Mouse (Mus musculus): Measurements from ENCODE around the gene Tnrc6b. TPM values are rescaled to one million over a fixed set of nuclear protein-coding genes. Genes with fewer than 3 reads are reported as not detected.

Tnrc6b gene
- polyA plus RNA-seq, 1 experiment from 2014 or later: 15.4 TPM

DNA sequence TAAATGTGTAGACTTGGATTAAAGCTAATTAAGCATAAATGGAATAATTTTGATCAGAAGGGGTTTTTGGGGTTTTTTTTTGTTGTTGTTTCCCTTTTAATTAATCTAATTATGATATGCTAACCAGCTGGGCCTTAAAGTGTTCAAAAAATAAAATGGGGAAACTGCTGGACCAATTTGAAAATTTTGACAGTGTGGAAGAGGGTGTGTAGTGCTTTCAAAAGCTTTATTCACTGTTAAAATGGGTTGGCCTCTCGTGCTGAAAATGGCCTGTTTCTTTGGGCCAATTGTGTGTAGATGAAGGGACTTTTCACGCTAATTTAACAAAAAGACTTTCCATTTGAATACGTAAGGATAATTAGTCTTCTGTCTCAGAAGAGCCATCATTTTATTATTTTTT is 89.1 kb downstream of the Tnrc6b start:
- WGBS: 34% methylated on average over 3 of the region's 3 CpGs
- H3K27me3 ChIP-seq (ENCODE audit: control insufficient read depth, insufficient read depth, low read length): no peaks in the 10 kb centered on the region
- H3K9ac ChIP-seq (ENCODE audit: low read length): peak overlapping the region; percentile 93
- peak overlapping the region; percentile 62 for H3K4me2 ChIP-seq (ENCODE audit: low read length)
- peak overlapping the region in 1 of 2 experiments; percentile 69; a peak in 3 of 4 replicates for H3K4me3 ChIP-seq (ENCODE audit: control insufficient read depth in 1 of 2, insufficient read depth in 1 of 2, low read depth in 1 of 2, low read length in 2 of 2)
- ATAC-seq (ENCODE audit: insufficient number of reproducible peaks, insufficient read depth, low FRiP score, low read depth): no peak
- no peaks in the 10 kb centered on the region for H3K36me3 ChIP-seq (ENCODE audit: control insufficient read depth, insufficient read depth, low read length)
- peaks cover 8 to 45% of the 10 kb centered on the region in 2 experiments for H3K4me1 ChIP-seq (ENCODE audit: control insufficient read depth in 2 of 2, insufficient read depth in 2 of 2, low read length in 2 of 2)
- 0 out of 4 replicates have a peak overlapping the region, but pooled peaks of 1 of the 2 experiments have one; percentile 58 for H3K27ac ChIP-seq (replicated peaks in 1 of 2; ENCODE audit: control insufficient read depth in 1 of 2, insufficient read depth in 1 of 2, low read depth in 2 of 2, low read length in 2 of 2)
- H3K9me3 ChIP-seq (ENCODE audit: control insufficient read depth, low read length): no peaks in the 10 kb centered on the region

DNA sequence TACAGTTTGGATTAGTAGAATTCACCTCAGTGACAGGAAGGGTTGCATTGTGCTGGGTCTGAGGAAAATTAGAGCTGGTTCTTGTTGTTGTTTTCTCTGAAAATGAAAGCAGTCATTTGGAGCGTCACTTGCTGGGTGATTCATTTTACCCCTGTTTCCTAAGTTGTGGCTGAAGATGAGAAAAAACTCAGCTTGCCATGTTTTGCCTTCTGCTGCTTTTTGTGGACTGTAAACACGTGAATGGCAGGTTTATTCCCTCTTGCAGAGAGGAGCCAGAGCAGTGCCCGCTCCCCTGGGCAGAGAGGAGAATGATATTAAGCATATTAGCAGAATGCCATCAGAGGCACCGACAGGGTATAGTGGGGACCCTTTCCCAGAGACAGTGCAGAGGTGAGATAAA is 89.7 kb downstream of the Tnrc6b start:
- H3K4me3 ChIP-seq (ENCODE audit: control insufficient read depth in 1 of 2, insufficient read depth in 1 of 2, low read depth in 1 of 2, low read length in 2 of 2): peak overlapping the region; percentile 28 to 69
- H3K27me3 ChIP-seq (ENCODE audit: control insufficient read depth, insufficient read depth, low read length): no peaks in the 10 kb centered on the region
- ATAC-seq (ENCODE audit: insufficient number of reproducible peaks, insufficient read depth, low FRiP score, low read depth): no peak
- WGBS: 17% methylated on average over 4 of the region's 4 CpGs
- H3K4me1 ChIP-seq (ENCODE audit: control insufficient read depth in 2 of 2, insufficient read depth in 2 of 2, low read length in 2 of 2): peaks cover 8 to 45% of the 10 kb centered on the region in 2 experiments
- H3K9me3 ChIP-seq (ENCODE audit: control insufficient read depth, low read length): no peaks in the 10 kb centered on the region
- H3K9ac ChIP-seq (ENCODE audit: low read length): peak overlapping the region; percentile 93
- no peaks in the 10 kb centered on the region for H3K36me3 ChIP-seq (ENCODE audit: control insufficient read depth, insufficient read depth, low read length)
- H3K27ac ChIP-seq (replicated peaks in 1 of 2; ENCODE audit: control insufficient read depth in 1 of 2, insufficient read depth in 1 of 2, low read depth in 2 of 2, low read length in 2 of 2): peak overlapping the region in 1 of 2 experiments; percentile 58; a peak in 3 of 4 replicates
- peak overlapping the region; percentile 62 for H3K4me2 ChIP-seq (ENCODE audit: low read length)

DNA sequence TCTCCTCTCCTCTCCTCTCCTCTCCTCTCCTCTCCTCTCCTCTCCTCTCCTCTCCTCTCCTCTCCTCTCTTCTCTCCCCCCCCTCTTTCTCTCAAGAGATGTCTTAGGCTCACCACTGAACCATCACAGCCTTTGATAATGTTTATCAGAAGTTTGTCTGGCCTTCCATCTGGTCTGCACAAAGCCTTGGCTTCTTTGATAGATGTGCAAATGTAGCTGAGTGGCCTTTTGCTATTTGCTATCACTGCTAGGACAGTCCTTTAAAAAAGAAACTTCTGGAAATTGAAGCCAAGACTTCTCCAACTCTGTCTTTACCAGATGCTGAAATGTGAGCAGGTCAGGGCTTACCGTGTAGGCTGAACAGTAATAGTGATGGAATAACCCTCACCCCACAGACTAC is 90.5 kb downstream of the Tnrc6b start:
- H3K4me1 ChIP-seq (ENCODE audit: control insufficient read depth in 2 of 2, insufficient read depth in 2 of 2, low read length in 2 of 2): peaks cover 8 to 52% of the 10 kb centered on the region in 2 experiments

DNA sequence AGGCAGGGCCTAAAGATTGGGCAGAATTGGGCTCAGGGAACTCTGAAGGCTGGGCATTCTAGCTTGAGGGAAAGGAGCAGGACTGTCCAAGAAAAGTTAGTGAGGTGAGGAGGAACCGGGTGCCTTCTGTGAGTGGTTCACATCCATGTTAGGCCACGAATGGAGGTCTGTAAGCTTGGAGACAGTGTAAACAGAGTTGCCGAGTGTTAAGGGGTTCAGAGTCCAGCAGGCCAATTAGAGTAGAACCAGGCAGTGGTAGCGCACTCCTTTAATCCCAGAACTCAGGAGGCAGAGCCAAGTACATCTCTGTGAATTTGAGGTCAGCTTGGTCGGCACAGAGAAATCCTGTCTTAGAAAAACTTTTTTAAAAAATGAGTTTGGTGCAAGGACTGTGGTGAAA is 96.0 kb downstream of the Tnrc6b start:
- no peaks in the 10 kb centered on the region for H3K27me3 ChIP-seq (ENCODE audit: control insufficient read depth, insufficient read depth, low read length)
- ATAC-seq (ENCODE audit: insufficient number of reproducible peaks, insufficient read depth, low FRiP score, low read depth): no peak
- WGBS: 53% methylated on average over 5 of the region's 5 CpGs
- H3K4me2 ChIP-seq (ENCODE audit: low read length): no peak overlapping the region
- no peaks in the 10 kb centered on the region for H3K9me3 ChIP-seq (ENCODE audit: control insufficient read depth, low read length)
- H3K4me3 ChIP-seq (ENCODE audit: control insufficient read depth in 1 of 2, insufficient read depth in 1 of 2, low read depth in 1 of 2, low read length in 2 of 2): no peak overlapping the region
- peak overlapping the region; percentile 16 to 27; a peak in 1 of 4 replicates for H3K27ac ChIP-seq (replicated peaks in 1 of 2; ENCODE audit: control insufficient read depth in 1 of 2, insufficient read depth in 1 of 2, low read depth in 2 of 2, low read length in 2 of 2)
- no peaks in the 10 kb centered on the region for H3K36me3 ChIP-seq (ENCODE audit: control insufficient read depth, insufficient read depth, low read length)
- H3K9ac ChIP-seq (ENCODE audit: low read length): no peak overlapping the region
- H3K4me1 ChIP-seq (ENCODE audit: control insufficient read depth in 2 of 2, insufficient read depth in 2 of 2, low read length in 2 of 2): peaks cover 9 to 38% of the 10 kb centered on the region in 2 experiments

More for the DNA sequence above, 90.5 kb downstream of the Tnrc6b start:
- no peak for ATAC-seq (ENCODE audit: insufficient number of reproducible peaks, insufficient read depth, low FRiP score, low read depth)
- Histone ChIP-seq H3K27ac (replicated peaks in 1 of 2; ENCODE audit: control insufficient read depth in 1 of 2, insufficient read depth in 1 of 2, low read depth in 2 of 2, low read length in 2 of 2) (no peak overlapping the region), H3K9ac (ENCODE audit: low read length) (no peak overlapping the region), H3K27me3 (ENCODE audit: control insufficient read depth, insufficient read depth, low read length) (no peaks in the 10 kb centered on the region), H3K36me3 (ENCODE audit: control insufficient read depth, insufficient read depth, low read length) (no peaks in the 10 kb centered on the region), H3K9me3 (ENCODE audit: control insufficient read depth, low read length) (no peaks in the 10 kb centered on the region), H3K4me2 (ENCODE audit: low read length) (no peak overlapping the region), H3K4me3 (ENCODE audit: control insufficient read depth in 1 of 2, insufficient read depth in 1 of 2, low read depth in 1 of 2, low read length in 2 of 2) (no peak overlapping the region)
- WGBS: 38% methylated on average over 1 of the region's 1 CpGs

DNA sequence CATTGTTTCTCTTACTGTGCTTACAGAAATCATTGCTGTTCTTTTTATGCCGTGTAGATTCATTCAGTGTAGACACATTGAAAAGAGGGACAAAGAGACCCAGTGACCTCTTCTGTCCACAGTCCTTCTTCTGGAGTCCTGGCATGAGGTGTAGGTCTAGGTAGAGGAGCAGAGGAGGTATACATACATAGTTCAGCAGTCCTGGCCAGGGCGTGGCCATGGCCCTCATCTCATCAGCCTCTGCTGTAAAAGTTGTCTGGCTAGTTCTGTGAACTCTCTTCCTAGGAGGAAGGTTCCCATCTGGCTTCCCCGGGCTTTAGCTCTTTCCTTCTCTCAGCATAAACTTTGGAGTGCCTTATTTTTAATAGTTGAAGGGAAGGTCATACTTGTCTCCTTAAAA is 99.1 kb downstream of the Tnrc6b start:
- H3K4me3 ChIP-seq (ENCODE audit: control insufficient read depth in 1 of 2, insufficient read depth in 1 of 2, low read depth in 1 of 2, low read length in 2 of 2): no peak overlapping the region
- no peak overlapping the region for H3K9ac ChIP-seq (ENCODE audit: low read length)
- H3K4me1 ChIP-seq (ENCODE audit: control insufficient read depth in 2 of 2, insufficient read depth in 2 of 2, low read length in 2 of 2): peaks cover 9 to 41% of the 10 kb centered on the region in 2 experiments
- H3K9me3 ChIP-seq (ENCODE audit: control insufficient read depth, low read length): no peaks in the 10 kb centered on the region
- H3K27me3 ChIP-seq (ENCODE audit: control insufficient read depth, insufficient read depth, low read length): no peaks in the 10 kb centered on the region
- no peaks in the 10 kb centered on the region for H3K36me3 ChIP-seq (ENCODE audit: control insufficient read depth, insufficient read depth, low read length)
- 81% methylated on average over 3 of the region's 3 CpGs for WGBS
- no peak overlapping the region for H3K4me2 ChIP-seq (ENCODE audit: low read length)
- H3K27ac ChIP-seq (replicated peaks in 1 of 2; ENCODE audit: control insufficient read depth in 1 of 2, insufficient read depth in 1 of 2, low read depth in 2 of 2, low read length in 2 of 2): no peak overlapping the region
- no peak for ATAC-seq (ENCODE audit: insufficient number of reproducible peaks, insufficient read depth, low FRiP score, low read depth)

DNA sequence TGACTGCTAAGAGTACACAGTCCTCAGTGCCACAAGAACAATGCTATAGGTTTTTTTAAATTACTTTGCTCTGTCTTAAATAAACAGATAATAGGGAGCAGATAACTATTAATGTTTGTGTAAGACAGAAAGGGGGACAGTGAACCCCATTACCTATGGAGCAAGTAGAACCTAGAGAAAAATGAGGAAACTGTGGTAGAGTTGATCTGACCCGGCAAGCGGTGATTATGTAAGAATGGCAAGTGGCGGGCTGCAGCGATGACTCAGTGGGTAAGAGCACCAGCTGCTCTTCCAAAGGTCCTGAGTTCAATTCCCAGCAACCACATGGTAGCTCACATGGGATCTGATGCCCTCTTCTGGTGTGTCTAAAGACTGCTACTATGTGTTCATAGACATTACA is 101.7 kb downstream of the Tnrc6b start:
- H3K4me1 ChIP-seq (ENCODE audit: control insufficient read depth in 2 of 2, insufficient read depth in 2 of 2, low read length in 2 of 2): peaks cover 3 to 26% of the 10 kb centered on the region in 2 experiments
- H3K4me2 ChIP-seq (ENCODE audit: low read length): no peak overlapping the region
- H3K9me3 ChIP-seq (ENCODE audit: control insufficient read depth, low read length): no peaks in the 10 kb centered on the region
- no peaks in the 10 kb centered on the region for H3K36me3 ChIP-seq (ENCODE audit: control insufficient read depth, insufficient read depth, low read length)
- H3K27ac ChIP-seq (replicated peaks in 1 of 2; ENCODE audit: control insufficient read depth in 1 of 2, insufficient read depth in 1 of 2, low read depth in 2 of 2, low read length in 2 of 2): no peak overlapping the region
- no peaks in the 10 kb centered on the region for H3K27me3 ChIP-seq (ENCODE audit: control insufficient read depth, insufficient read depth, low read length)
- H3K4me3 ChIP-seq (ENCODE audit: control insufficient read depth in 1 of 2, insufficient read depth in 1 of 2, low read depth in 1 of 2, low read length in 2 of 2): no peak overlapping the region
- WGBS: 85% methylated on average over 4 of the region's 4 CpGs
- H3K9ac ChIP-seq (ENCODE audit: low read length): no peak overlapping the region
- no peak for ATAC-seq (ENCODE audit: insufficient number of reproducible peaks, insufficient read depth, low FRiP score, low read depth)

DNA sequence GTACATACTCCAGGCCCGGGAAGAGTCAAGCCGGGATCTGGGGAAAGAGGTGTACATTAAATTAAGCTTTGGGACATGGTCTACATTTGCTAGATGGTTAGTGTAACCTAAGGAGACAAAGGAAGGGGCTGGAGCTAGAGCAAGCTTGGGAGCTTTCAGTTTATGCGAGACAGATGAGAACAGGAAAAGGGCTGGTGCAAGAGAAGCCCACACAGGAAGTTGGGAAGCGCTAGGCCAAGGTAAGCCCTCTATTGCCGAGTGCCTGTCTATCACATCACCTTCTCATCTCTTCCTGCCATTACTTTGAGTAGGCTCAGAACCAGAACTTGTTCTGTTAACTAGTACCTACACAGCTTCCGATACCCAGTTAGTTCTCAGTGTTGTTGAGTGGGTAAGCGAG is 103.7 kb downstream of the Tnrc6b start:
- H3K4me2 ChIP-seq (ENCODE audit: low read length): no peak overlapping the region
- H3K9ac ChIP-seq (ENCODE audit: low read length): no peak overlapping the region
- no peaks in the 10 kb centered on the region for H3K9me3 ChIP-seq (ENCODE audit: control insufficient read depth, low read length)
- H3K27me3 ChIP-seq (ENCODE audit: control insufficient read depth, insufficient read depth, low read length): no peaks in the 10 kb centered on the region
- 0 out of 4 replicates have a peak overlapping the region, but pooled peaks of 1 of the 2 experiments have one; percentile 2 for H3K27ac ChIP-seq (replicated peaks in 1 of 2; ENCODE audit: control insufficient read depth in 1 of 2, insufficient read depth in 1 of 2, low read depth in 2 of 2, low read length in 2 of 2)
- 52% methylated on average over 7 of the region's 7 CpGs for WGBS
- H3K4me3 ChIP-seq (ENCODE audit: control insufficient read depth in 1 of 2, insufficient read depth in 1 of 2, low read depth in 1 of 2, low read length in 2 of 2): no peak overlapping the region
- no peak for ATAC-seq (ENCODE audit: insufficient number of reproducible peaks, insufficient read depth, low FRiP score, low read depth)
- H3K36me3 ChIP-seq (ENCODE audit: control insufficient read depth, insufficient read depth, low read length): peaks cover 3% of the 10 kb centered on the region; the same call in 1 of the 2 replicates
- H3K4me1 ChIP-seq (ENCODE audit: control insufficient read depth in 2 of 2, insufficient read depth in 2 of 2, low read length in 2 of 2): peaks cover 2 to 26% of the 10 kb centered on the region in 2 experiments

- H3K9me3 ChIP-seq (ENCODE audit: control insufficient read depth, low read length): no peaks in the 10 kb centered on the region
- H3K36me3 ChIP-seq (ENCODE audit: control insufficient read depth, insufficient read depth, low read length): peaks cover 11% of the 10 kb centered on the region; the same call in 1 of the 2 replicates
- no peak overlapping the region for H3K4me3 ChIP-seq (ENCODE audit: control insufficient read depth in 1 of 2, insufficient read depth in 1 of 2, low read depth in 1 of 2, low read length in 2 of 2)
- WGBS: 21% methylated on average over 1 of the region's 1 CpGs
- no peak overlapping the region for H3K4me2 ChIP-seq (ENCODE audit: low read length)
- H3K4me1 ChIP-seq (ENCODE audit: control insufficient read depth in 2 of 2, insufficient read depth in 2 of 2, low read length in 2 of 2): peaks cover 6 to 25% of the 10 kb centered on the region in 2 experiments
- H3K27me3 ChIP-seq (ENCODE audit: control insufficient read depth, insufficient read depth, low read length): no peaks in the 10 kb centered on the region
- no peak overlapping the region for H3K9ac ChIP-seq (ENCODE audit: low read length)
- H3K27ac ChIP-seq (replicated peaks in 1 of 2; ENCODE audit: control insufficient read depth in 1 of 2, insufficient read depth in 1 of 2, low read depth in 2 of 2, low read length in 2 of 2): no peak overlapping the region
- no peak for ATAC-seq (ENCODE audit: insufficient number of reproducible peaks, insufficient read depth, low FRiP score, low read depth)
Observed at GRCm38 (mm10) chr15:80822276-80822675, 111.2 kb downstream of the Tnrc6b start.

Data from heart, embryonic 14.5 days (tissue).